ENCODE assay signal across 8 mouse cellular contexts in genomic region chr12:70914387-70914786, GRCm38 (mm10). TPM values are rescaled to one million over a fixed set of nuclear protein-coding genes. Genes with fewer than 3 reads are reported as not detected.
A peak's percentile ranks its signal among the peaks of the same experiment; 100 is the strongest.
DNase-seq lines count a peak whose midpoint lies in the region; ATAC-seq lines count a peak whose summit lies in the region.
"Had no signal": no experiment of that assay in that cellular context is flagged by ENCODE, and none has a peak within 500 bp of the region (broad histone marks: within the 10 kb centered on the region; RNA-seq: fewer than 3 reads in every experiment).

No protein-coding gene starts in this region.

- H3K36me3 ChIP-seq in kidney, embryonic 15.5 days: no peaks in the 10 kb centered on the region
- H3K36me3 ChIP-seq: embryonic facial prominence, embryonic 15.5 days had no signal

- peaks cover 13% of the 10 kb centered on the region; the same call in 1 of the 2 replicates for H3K4me1 ChIP-seq in kidney, embryonic 15.5 days

- no peaks in the 10 kb centered on the region for H3K27me3 ChIP-seq in kidney, embryonic 15.5 days
- H3K27me3 ChIP-seq: embryonic facial prominence, embryonic 15.5 days had no signal

- no peaks in the 10 kb centered on the region for H3K9me3 ChIP-seq in kidney, embryonic 15.5 days (replicated peaks)
- H3K9me3 ChIP-seq: embryonic facial prominence, embryonic 15.5 days had no signal

- no peak for ATAC-seq in kidney, embryonic 15.5 days (replicated peaks; ENCODE audit: low FRiP score)

- no peak overlapping the region for H3K4me3 ChIP-seq in kidney, embryonic 15.5 days (replicated peaks)
- H3K4me3 ChIP-seq: embryonic facial prominence, embryonic 15.5 days had no signal

- 63% methylated on average over 11 of the region's 11 CpGs for WGBS in kidney, embryonic 15.5 days

- H3K27ac ChIP-seq in kidney, embryonic 15.5 days: no peak overlapping the region

- peak; percentile 28 for DNase-seq in kidney, adult 9 months
- peak; percentile 40 for DNase-seq in urinary bladder, postnatal 25 days (ENCODE audit: low spot score)
- DNase-seq in urinary bladder, adult 2 months (ENCODE audit: low spot score): no peak
- peak; percentile 87 for DNase-seq in brain, adult 2 months (ENCODE audit: low read depth, low spot score)
- peak; percentile 27 to 61 for DNase-seq in kidney, postnatal 36 days
- DNase-seq in ovary, postnatal 10 days (ENCODE audit: low spot score): no peak

- H3K4me2 ChIP-seq in kidney, embryonic 15.5 days: no peak overlapping the region
- H3K4me2 ChIP-seq: embryonic facial prominence, embryonic 15.5 days had no signal

- H3K9ac ChIP-seq in kidney, embryonic 15.5 days: no peak overlapping the region
- H3K9ac ChIP-seq: embryonic facial prominence, embryonic 15.5 days had no signal

RNA-seq across cellular contexts. Expression of gene Actr10, which starts 23.3 kb away (rescaled TPM):
- 222 and 239 TPM in 2 replicates for polyA plus RNA-seq in kidney, embryonic 15.5 days (2015; fragmentation: Nextera tagmentation; extraction: Ambion mirVana)
- 88.2 and 95.6 TPM in 2 replicates for polyA plus RNA-seq in urinary bladder, adult 2 months (2012; rRNA removed)

Comparison
In these comparisons a context has a peak if more than half of its experiments do, and no peak if none do; other contexts are left out.
1. DNase-seq: peak in kidney, adult 9 months (single experiment), urinary bladder, postnatal 25 days (single experiment), brain, adult 2 months (single experiment) and kidney, postnatal 36 days (2 of 2); none in urinary bladder, adult 2 months (single experiment) and ovary, postnatal 10 days (single experiment).